Mouse (Mus musculus) CH12.LX (cell line): ENCODE results near the gene Gm37240.

Experiments
- BHLHE40 ChIP-seq: IDR thresholded peaks from 2 replicates; pipeline ENCODE4 v1.6.1; 2011; ENCODE audit warnings: mild to moderate bottlenecking, low read depth, low read length, improper control_type of control experiment
- CHD2 ChIP-seq: IDR thresholded peaks from 2 replicates; pipeline ENCODE4 v1.6.1; 2011; ENCODE audit warnings: low read length, improper control_type of control experiment
- CTCF ChIP-seq, 2 experiments: IDR thresholded peaks in 1 of 2; conservative IDR thresholded peaks in 1 of 2; 2 replicates each; pipeline ENCODE4 v1.5.1; 2011 to 2012; ENCODE audit warnings: low read depth in 2 of 2, low read length in 2 of 2, improper control_type of control experiment in 1 of 2, inconsistent platforms in 1 of 2, mild to moderate bottlenecking in 1 of 2, moderate library complexity in 1 of 2
- MXI1 ChIP-seq: IDR thresholded peaks from 2 replicates; pipeline ENCODE4 v1.6.1; 2011; ENCODE audit warnings: mild to moderate bottlenecking, low read depth, low read length, improper control_type of control experiment
- MYC ChIP-seq: IDR thresholded peaks from 2 replicates; pipeline ENCODE4 v1.6.1; 2011; ENCODE audit warnings: low read depth, mild to moderate bottlenecking, improper control_type of control experiment, low read length
- NRF1 ChIP-seq: IDR thresholded peaks from 2 replicates; pipeline ENCODE4 v1.6.1; 2014; ENCODE audit warnings: low read depth, mild to moderate bottlenecking, inconsistent platforms, low read length, improper control_type of control experiment, moderate library complexity
- POLR2A ChIP-seq: IDR thresholded peaks from 2 replicates; pipeline ENCODE4 v1.6.1; 2011; ENCODE audit warnings: low read depth, mild to moderate bottlenecking, improper control_type of control experiment, low read length
- RAD21 ChIP-seq: IDR thresholded peaks from 2 replicates; pipeline ENCODE4 v1.6.1; 2011; ENCODE audit warnings: low read depth, mild to moderate bottlenecking, low read length, improper control_type of control experiment, moderate library complexity
- SMC3 ChIP-seq: IDR thresholded peaks from 2 replicates; pipeline ENCODE4 v1.6.1; 2011; ENCODE audit warnings: low read depth, low read length, improper control_type of control experiment
- USF1 ChIP-seq: IDR thresholded peaks from 2 replicates; pipeline ENCODE4 v1.6.1; 2014; ENCODE audit warnings: low read depth, mild to moderate bottlenecking, inconsistent platforms, low read length, improper control_type of control experiment

GRCm38 (mm10) chr3:85922331-85922730 lies 35.0 kb upstream of the Gm37240 start:
- TF ChIP-seq RAD21, result no peak
- TF ChIP-seq MXI1, result no peak
- no peak for TF ChIP-seq CTCF (conservative IDR thresholded peaks at IDR 0.05 in 1 of 2, IDR thresholded peaks at IDR 0.05 in 1 of 2; ENCODE audit: low read depth in 2 of 2, low read length in 2 of 2)
- TF ChIP-seq MYC, result no peak
- no peak for TF ChIP-seq SMC3
- TF ChIP-seq USF1, result no peak
- no peak for TF ChIP-seq CHD2
- no peak for TF ChIP-seq BHLHE40
- no peak for TF ChIP-seq POLR2A
- TF ChIP-seq NRF1, result no peak
